Mouse (Mus musculus) ovary, postnatal 10 days (tissue): Measurements from ENCODE around the gene Bnip2.
"Not testable (repeated sequence)": the region's sequence is repeated elsewhere in the genome, so short reads cannot be mapped to it uniquely, and the experiment has no call there.

ENCODE experiments used
- DNase-seq: peaks from one replicate; pipeline ENCODE4 v3.0.0; 2022; ENCODE audit warnings: low spot score

Bnip2 gene

GRCm38 (mm10) chr9:70010781-70011473 lies 21.7 kb downstream of the Bnip2 start:
- no peak for DNase-seq

GRCm38 (mm10) chr9:70011537-70012407 lies 22.5 kb downstream of the Bnip2 start:
- DNase-seq, result no peak

GRCm38 (mm10) chr9:70012408-70012901 lies 23.2 kb downstream of the Bnip2 start, which contains the start of gene Gtf2a2:
Gene Gtf2a2 (plus strand): TSS chr9:70012550.
- peak; percentile 81 for DNase-seq

GRCm38 (mm10) chr9:70015632-70016031 lies 26.4 kb downstream of the Bnip2 start:
- DNase-seq, result no peak

GRCm38 (mm10) chr9:70018879-70019278 lies 29.6 kb downstream of the Bnip2 start:
- DNase-seq, result no peak

GRCm38 (mm10) chr9:70021610-70022009 lies 32.3 kb downstream of the Bnip2 start:
- no peak for DNase-seq

- DNase-seq, result no peak
These were observed 32.8 kb downstream of the Bnip2 start for GRCm38 (mm10) chr9:70022083-70022482.

GRCm38 (mm10) chr9:70023615-70024014 lies 34.3 kb downstream of the Bnip2 start:
- DNase-seq, result not testable (repeated sequence)

- no peak for DNase-seq
These were observed 35.4 kb downstream of the Bnip2 start for GRCm38 (mm10) chr9:70024648-70025047.

- no peak for DNase-seq
These were observed 36.2 kb downstream of the Bnip2 start for GRCm38 (mm10) chr9:70025365-70026012.

- no peak for DNase-seq
These were observed 42.9 kb downstream of the Bnip2 start for GRCm38 (mm10) chr9:70032167-70032566.

- no peak for DNase-seq
These were observed 43.8 kb downstream of the Bnip2 start for GRCm38 (mm10) chr9:70033056-70033455.

GRCm38 (mm10) chr9:70034702-70035101 lies 45.4 kb downstream of the Bnip2 start:
- no peak for DNase-seq

GRCm38 (mm10) chr9:70036646-70037045 lies 47.4 kb downstream of the Bnip2 start:
- no peak for DNase-seq

- no peak for DNase-seq
These were observed 48.7 kb downstream of the Bnip2 start, which contains the start of gene Gcnt3 for GRCm38 (mm10) chr9:70037988-70038387. Gene Gcnt3 (minus strand): TSS chr9:70038088.

GRCm38 (mm10) chr9:70039597-70040385 lies 50.5 kb downstream of the Bnip2 start:
- DNase-seq, result no peak

GRCm38 (mm10) chr9:70040570-70040969 lies 51.3 kb downstream of the Bnip2 start:
- no peak for DNase-seq

- no peak for DNase-seq
These were observed 52.9 kb downstream of the Bnip2 start for GRCm38 (mm10) chr9:70042137-70042536.

GRCm38 (mm10) chr9:70042935-70043334 lies 53.7 kb downstream of the Bnip2 start:
- DNase-seq, result no peak

GRCm38 (mm10) chr9:70044865-70045264 lies 55.6 kb downstream of the Bnip2 start:
- no peak for DNase-seq

GRCm38 (mm10) chr9:70046255-70046654 lies 57.0 kb downstream of the Bnip2 start:
- DNase-seq, result no peak

GRCm38 (mm10) chr9:70047839-70048238 lies 58.6 kb downstream of the Bnip2 start:
- DNase-seq, result no peak
